Mouse (Mus musculus) c-Kit-positive CD71-positive TER-119-positive erythroid progenitor cells, embryonic 14.5 days (primary cell): ENCODE results near the gene Dmxl2.

Source experiments
- DNase-seq: peaks from one replicate; pipeline ENCODE4 v3.0.0-alpha.2; 2013; ENCODE audit warnings: low spot score

Gene Dmxl2

DNA sequence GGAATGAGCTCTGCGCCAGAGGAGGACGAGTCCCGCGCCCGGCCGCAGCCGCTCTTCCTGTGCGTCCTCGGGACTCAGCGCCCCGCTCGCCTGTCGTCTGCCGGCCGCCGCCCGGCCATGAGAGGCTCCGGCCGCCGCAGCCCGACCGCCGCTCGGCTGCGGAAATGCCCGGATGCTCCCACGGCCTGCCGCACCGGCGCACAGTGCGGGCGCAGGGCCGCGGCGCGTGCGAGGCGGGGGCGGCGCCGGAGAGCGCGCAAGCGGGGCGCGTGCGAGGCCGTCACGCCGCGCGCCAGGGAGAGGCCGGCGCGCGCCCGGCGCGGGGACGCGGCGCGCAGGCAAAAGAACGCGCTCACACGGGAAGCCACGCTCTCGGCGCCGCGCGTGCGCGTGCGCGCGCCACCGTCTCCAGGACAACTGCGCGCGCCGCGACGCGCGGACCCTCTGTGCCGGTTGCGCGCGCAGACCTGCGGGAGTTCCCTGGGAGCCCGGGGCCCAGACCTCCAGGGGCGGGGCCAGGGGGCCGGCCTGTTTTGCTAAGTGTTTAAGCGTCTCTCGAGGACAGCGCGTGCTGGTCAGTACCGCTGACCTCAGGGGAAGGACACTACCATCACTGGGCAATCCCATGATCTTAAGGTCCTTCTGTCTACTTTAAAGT lies at the start of gene Dmxl2:
Dmxl2 (minus strand) TSS at position 174 of the 658 bp plus-strand sequence.
- DNase-seq, result peak; percentile 44

DNA sequence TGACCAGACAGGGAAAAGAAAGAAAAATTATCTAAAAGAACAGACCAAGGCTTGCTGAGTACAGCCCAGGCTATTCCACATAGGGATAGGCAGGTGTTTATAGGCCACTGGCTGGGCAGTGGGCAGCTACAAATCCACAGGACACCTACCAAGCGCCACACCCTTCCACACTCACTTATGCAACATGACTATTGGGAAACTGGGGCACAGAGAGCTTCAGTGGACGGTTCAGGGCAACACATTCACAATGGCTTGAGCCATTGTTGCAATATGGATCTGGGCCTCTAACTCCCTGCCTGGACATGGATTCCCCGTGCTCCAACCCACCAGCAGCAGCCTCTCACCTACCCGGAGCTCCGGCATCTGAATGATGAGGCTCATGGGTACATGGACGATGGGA lies 48.0 kb upstream of the Dmxl2 start:
- no peak for DNase-seq

DNA sequence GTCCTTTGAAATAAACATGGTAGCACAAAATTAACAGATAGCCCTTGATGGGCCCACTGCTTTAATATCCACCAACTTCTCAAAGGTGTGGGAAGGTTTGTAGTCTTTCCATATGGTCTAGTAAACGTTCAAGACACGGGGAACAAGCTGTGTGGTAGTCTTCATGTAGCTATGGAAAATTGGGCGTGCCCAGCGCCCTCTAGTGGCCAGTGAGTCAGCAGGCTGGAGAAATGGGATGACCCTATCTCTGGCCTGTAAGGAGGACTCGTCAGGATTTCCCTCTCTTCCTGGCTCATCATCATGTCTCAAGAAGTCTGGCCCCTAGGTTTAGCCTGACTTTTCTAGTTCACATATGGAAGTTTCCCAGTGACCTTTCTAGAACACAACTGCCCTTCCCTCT lies 46.1 kb upstream of the Dmxl2 start:
- DNase-seq, result peak; percentile 55

DNA sequence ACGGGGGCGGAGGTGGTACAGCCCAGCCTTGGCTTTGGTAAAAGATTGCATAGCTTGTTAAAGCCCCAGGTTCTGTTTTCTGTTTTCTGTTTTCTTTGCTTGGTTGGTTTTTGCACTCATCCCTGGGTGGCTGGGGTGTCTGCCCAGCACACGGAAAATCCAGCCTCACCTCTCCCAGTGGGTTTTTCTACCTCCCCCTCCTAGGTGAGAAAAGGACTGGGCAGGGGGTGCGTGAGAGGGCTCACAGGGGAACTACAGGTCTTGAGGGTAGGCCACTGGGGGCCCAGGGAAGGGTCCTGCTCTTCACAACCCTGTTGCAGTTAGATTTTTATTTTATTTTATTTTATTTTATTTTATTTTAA lies 43.5 kb upstream of the Dmxl2 start:
- no peak for DNase-seq

DNA sequence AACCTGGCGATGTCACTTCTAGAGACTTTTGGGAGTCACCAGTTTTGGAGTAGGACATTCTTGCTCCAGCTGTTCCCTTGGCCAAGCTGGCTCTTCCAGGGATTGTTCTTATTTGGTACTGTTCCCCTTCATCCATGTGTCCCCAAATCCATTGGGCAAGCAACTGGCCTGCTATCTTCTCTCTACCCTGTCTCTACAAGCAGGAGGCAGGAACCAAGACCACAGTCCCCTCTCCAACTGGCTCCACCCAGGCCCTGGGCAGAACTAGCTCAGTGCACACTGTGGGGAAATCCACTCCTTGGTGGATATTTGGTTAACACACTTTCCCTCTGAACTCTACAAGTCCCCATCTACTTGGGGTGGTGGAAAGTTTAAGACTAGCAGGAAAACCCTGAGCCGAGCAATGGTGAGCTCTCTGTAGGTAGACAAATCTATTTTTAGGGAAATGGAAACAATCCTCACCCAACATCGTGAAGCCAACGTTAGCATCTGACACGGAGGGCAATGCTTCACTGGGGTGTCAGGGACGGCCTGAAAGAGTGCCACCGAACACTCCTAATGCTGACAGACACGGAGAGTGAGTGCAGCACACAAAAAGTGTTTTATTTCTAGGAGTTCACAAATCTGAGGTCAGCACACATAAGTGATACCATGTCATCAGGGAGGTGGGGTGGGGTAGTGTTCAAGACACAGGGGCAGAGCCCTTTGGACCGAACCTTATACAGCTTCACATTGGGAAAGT lies 43.0 kb upstream of the Dmxl2 start:
- no peak for DNase-seq

DNA sequence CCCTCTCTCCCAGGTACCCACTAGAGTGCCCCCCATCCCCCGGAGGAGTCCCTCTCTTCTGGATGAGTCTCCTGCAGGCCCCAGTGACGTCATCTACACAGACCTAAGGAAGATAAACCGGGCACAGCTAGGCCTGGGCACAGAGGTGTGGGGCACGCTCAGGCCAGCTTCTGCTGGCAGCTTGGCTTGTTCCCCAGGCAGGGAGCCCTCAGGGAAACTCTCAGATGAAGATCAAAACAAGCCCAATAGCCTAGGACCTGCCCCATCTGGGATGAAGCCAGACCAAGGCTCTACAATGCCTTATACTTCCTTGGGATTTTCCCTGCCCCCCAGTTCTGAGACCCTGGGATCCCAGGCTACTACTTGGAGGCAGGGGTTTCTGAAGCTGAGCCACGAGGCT lies 39.4 kb upstream of the Dmxl2 start:
- no peak for DNase-seq

DNA sequence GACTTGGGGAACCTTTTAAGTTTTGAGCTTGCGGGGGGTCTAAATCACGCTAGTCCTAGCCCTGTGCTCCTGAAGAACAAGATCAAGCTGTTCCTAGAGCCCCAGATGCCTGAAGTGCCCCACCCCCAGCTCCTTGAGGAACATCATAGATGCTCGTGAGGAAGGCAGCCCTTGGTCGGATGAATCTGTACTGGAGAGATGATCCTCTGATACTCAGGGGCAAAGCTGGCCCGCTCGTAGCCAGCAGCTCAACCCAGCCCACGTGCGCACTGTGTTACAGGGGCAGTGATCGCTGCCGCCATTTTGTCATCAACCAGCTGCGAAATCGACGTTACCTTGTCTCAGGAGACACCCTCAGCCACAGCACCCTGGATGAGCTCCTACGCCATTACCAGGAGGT lies 37.3 kb upstream of the Dmxl2 start, which contains the start of gene Sh2d7:
Sh2d7 (plus strand) TSS at position 301 of the 400 bp plus-strand sequence.
- no peak for DNase-seq

DNA sequence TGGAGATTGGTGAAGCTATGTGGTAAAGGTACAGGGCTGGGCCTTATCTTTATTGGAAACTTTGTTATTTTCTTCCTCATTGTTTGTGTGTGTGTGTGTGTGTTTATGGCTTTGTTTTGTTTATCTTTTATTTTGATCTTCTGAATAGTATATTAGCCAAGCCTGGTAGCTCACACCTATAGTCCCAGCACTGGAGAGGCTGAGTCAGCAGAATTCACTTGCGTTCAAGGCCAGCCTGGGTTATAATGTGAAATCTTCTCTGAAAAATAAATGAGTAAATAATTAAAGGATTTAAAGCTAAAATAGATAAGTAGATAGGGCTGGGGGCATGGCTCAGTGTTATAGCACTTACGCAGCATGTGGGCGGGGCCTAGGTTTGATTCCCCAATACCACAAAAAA lies 36.8 kb upstream of the Dmxl2 start:
- no peak for DNase-seq

DNA sequence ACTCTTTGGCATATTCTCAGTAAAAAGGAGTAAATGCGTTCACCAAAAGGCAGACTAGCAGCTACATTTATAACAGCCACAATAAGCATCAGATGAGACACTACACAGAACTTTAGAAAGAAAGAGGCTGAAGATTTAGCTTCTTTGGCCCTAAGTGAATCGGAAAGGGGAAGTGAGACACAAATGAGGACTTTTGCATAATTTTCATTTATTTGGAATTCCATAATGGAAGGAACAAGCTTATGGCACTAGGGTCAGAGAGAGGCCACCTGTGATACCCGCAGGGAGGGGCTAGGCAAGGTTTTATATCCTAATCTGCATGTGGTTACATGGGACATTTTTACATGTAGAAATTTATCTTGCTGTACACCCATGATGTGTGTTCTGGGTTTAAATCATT lies 36.1 kb upstream of the Dmxl2 start:
- DNase-seq, result no peak

DNA sequence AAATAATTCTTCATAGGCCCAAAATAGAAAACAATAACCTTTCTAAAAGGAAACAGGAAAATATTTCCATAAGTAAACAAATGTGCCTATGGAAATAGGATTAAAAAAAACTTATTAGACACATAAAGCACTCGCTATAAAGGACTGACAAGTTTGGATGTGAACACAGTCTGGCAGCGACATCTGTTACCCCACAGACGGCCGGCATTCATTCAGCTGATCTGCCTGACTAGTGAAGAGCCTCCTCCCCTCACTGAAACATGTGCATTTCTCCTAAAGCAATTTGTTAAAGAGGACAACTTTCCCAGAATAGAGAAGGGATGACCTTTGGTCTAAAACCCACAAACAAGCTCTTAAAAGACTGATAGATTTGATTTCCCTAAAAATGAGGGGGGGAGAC lies 35.6 kb upstream of the Dmxl2 start:
- DNase-seq, result no peak

DNA sequence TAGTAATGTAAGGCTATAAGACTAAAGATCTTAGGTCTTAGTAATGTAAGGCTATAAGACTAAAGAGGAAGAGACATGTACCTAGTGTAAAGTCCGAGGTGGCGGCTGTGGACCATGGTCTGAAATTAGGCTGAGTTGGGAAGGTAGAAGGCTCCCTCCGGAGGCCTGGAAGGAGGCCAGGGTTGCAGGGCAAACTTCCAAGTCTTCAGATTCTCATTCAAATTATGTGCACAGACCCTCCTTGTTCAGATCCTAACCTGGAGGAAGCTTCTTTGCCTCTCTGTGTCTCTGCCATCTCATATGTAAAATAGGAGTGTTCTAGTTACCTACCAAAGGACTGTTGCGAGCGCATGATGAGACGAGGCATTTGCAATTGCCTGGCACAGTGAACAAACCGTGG lies 34.8 kb upstream of the Dmxl2 start:
- DNase-seq, result no peak

DNA sequence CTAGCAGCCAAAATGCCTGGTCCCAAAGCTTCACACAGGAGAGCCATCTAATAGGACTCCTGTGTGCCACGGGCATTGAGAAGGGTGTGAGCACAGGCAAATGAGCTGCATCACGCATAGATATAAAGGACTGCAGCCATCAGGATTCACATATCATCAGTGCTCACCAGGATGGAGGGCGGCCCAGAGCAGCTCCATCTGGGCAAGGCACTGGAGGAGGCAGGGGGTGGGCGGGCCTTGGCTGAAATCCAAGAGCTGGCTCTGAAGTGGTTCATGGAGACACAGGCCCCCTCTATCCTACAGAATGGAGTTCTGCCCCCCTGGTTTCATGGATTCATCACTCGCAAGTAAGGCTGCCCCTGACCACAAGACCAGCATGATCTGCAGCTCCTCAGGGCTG lies 32.5 kb upstream of the Dmxl2 start:
- DNase-seq, result no peak

DNA sequence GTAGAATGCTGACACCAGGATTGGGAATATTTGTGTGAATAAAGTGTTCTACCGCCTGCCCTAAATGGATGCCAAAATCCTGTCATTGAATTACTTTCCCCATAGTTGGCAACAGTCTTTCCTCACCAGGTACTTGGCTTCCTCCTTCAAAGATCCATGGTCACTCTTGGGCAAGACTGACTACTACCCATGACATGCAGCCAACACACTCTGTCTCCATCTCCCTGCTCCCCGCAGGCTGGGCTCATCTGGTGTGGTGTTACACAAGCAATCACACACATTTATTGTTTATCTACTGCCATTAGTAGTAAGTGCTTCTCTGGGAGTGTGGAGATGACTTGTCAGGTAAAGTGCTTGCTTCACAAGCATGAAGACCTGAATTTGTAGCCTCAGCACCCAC lies 31.5 kb upstream of the Dmxl2 start:
- DNase-seq, result no peak

DNA sequence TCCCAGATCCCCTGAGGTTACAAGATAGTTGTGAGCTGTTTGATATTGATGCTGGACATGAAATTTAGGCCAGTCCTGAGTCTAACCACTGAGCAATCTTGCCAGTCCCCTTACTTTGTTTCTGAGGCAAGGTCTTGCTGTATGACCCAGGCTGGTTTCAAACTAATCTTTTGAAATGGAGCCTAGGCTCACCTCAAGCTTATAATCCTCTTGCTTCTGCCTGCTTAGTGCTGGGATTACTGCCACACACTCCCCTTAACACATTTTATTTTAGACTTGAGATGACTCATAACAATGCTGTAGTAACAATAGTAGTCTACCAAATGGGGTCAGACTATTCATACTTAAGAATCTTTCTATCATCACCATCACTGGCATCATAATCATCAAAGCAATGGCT lies 30.0 kb upstream of the Dmxl2 start:
- no peak for DNase-seq

DNA sequence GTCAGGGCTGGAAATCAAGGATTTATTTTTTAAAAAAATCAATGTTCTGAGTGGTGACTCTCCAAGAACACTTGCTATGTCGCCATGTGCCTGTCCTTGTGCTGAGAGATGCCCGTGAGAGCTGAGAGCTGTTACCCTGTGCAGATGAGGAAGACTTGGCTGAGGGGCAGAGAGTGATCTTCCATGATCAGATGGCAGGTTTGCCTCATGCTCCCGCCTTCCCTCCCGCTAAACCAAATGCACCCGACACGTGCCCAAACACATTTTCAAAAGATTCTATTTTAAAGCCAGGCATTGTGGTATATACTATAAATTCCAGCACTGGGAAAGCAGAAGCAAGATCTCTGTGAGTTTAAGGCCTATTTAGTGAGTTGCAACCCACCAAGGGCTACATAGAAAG lies 29.4 kb upstream of the Dmxl2 start:
- no peak for DNase-seq

DNA sequence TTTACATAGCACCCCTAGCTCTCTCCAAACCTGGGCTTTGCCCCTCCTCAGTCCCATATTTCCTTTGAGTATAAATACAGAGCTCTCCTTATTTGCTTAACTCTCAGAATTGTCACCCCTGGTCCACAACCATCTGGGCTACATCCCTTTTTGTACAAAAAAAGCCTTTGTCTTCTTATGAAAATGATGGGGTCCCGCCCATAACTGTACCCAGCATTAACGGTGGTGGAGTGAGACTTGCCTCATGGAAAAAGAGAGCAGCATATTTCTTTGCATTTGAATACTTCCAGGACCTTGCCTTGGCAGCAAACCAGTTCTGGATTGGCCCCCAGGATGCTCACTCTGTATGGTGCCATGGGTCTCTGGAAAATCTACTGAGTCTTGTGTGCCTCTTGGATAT lies 28.5 kb upstream of the Dmxl2 start:
- no peak for DNase-seq

DNA sequence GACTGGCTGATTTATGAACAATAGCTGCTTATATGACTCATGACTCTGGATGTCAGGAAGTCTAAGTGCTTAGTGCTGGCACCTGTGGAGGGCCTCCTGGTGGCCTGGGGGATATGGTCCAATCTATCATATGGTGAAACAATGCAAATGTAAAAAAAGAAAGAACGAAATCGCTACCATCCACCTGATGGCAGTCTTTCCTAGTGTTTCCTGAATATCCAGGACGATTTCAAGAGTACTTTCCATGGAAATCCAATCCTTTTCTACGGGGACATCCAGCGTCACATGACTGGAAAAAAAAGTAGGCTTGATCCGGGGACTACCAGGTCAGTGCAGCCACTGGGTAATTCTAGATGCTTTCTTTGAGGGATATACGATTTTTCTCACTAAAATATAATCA lies 26.3 kb upstream of the Dmxl2 start:
- DNase-seq, result no peak

DNA sequence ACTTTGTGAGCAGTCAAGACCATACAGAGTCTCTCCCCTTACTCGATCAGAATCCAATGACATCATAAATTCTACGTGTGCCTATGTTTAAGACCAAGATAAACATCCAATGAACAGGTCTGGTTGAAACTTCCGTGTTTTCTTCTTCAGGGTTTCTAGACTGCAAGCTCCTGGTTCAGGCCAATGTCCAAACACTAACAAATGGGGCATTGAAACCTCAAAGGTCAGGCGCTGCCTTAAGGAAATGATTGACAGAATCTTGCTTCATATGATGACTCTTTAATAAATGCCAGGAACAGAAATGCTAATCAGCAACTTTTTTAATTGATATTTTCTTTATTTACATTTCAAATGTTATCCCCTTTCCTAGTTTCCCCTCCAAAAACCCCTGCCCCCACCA lies 18.9 kb upstream of the Dmxl2 start:
- no peak for DNase-seq

DNA sequence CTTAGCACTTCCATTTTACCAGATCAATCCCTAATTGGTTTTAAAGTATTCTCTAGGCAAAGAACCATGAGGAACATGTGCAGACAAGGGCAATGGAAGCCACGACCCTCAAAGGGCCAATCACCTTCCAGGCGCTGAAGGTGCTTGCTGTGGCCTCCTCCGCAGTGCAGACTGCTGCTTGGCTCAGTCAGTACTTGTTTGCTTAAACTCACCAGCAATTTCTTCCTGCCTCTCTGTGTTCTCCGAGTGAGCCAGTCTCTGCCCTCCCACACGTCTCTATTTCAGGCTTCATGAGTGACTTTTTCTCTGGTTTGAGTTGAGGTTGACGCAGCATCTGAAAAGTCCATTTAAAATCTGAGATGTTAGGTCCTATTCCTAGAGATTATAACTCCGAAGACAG lies 17.5 kb upstream of the Dmxl2 start:
- DNase-seq, result no peak

DNA sequence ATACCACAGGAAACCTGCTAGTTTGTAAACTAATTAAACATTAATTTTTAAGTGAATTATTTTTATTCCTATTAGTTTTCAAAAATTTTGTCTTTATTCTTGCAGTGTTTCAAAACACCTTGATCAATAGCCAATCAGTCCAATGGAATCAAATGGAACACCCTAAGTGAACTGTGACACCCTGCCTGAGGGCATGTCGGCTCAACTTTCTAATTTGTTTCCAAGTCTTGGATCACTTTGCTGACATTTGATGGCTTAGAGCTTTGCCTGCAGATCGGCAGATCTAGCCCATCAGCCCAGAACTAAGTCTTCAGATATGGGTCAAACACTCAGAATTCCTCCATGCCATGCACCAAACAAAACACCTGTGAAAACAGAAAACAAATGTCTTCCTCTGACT lies 14.6 kb upstream of the Dmxl2 start:
- no peak for DNase-seq

DNA sequence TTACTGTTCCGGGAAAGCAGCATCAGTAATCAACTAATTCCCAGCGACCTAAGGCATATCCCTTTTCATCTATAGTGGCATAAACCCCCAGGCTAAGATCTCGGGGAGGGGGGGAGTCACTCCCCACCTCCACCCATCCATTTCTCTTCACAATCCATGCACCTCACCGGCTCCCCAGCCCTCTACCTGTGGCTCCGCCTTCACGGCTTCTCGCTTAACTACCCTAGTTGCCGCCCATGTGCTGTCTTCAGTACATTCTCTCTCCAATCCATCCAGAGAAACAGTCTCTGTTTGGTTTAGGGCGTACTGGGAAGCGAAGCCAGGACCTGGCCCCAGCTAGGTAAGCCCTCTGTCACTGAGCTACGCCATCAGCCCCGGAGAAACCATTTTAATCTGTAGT lies 1.4 kb upstream of the Dmxl2 start:
- DNase-seq, result no peak

DNA sequence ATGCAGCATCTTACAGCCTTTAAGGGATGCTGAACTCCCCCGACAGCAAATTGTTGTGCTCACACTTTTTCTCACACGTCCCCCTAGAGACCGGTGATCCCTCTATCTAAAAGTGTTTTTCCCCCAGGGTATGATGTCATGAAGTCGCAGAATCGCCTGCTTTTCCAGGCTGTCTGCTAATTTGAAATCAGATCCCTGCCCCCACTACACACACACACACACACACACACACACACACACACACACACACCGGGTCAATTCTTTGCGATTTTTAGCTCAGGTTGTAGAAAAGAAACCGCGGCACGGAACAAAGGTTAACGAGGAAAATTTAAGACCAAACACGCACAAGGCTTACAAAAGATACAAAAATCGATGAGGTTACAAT lies 677 bp upstream of the Dmxl2 start:
- DNase-seq, result no peak

DNA sequence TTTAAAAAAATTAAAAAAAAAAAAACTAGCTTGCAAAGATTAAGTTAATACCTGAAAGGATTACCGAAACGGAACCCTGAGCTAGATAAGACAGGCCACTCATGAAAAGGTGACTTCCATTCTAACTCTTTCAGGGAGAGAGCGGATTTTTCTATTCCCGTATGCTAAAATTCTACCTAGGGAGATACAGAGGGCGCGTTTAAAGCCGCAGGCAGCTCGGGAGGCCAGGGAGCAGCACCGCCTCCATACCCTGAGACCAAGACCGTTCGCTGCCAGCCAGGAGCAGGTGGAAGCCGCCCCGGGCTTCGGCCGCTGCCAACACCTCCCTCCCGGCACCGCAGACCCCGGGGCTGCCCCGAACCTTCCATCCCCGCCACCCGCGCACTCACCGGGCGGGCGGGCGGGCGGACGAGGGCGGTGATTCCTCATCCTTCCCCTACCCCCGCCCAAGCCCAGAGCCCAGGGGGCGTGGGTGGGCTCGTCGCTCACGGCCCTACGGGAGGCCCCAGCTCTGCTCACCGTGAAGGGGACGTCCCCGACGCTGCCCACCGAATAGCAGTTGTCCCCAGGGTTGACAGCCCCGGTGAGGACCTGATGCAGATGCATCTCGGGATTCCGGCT lies 484 bp downstream of the Dmxl2 start:
- DNase-seq, result no peak

DNA sequence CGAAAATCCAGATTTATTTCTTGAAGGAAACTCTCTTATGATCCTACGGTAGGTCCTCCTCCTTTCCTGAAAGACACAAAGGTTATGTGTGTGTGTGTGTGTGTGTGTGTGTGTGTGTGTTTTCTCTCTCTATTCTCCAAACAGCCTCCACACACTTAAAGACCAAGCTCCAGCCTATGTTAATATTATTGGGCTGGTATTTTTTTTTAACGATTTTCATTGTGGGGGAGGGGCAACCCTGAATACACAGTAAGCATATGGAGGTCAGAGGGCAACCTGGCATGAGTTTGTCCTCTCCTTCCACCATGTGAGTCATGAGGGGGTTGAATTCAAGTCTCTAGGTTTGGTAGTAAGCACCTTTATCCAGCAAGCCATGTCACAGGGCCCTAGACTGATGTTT lies 1.6 kb downstream of the Dmxl2 start:
- DNase-seq, result no peak
